Mouse (Mus musculus): ENCODE measurements around the gene Akap6. TPM values are rescaled to one million over a fixed set of nuclear protein-coding genes. Genes with fewer than 3 reads are reported as not detected.
A peak's percentile ranks its signal among the peaks of the same experiment; 100 is the strongest.

Akap6 gene
- total and polyA plus RNA-seq, 3 experiments, result not detected

DNA sequence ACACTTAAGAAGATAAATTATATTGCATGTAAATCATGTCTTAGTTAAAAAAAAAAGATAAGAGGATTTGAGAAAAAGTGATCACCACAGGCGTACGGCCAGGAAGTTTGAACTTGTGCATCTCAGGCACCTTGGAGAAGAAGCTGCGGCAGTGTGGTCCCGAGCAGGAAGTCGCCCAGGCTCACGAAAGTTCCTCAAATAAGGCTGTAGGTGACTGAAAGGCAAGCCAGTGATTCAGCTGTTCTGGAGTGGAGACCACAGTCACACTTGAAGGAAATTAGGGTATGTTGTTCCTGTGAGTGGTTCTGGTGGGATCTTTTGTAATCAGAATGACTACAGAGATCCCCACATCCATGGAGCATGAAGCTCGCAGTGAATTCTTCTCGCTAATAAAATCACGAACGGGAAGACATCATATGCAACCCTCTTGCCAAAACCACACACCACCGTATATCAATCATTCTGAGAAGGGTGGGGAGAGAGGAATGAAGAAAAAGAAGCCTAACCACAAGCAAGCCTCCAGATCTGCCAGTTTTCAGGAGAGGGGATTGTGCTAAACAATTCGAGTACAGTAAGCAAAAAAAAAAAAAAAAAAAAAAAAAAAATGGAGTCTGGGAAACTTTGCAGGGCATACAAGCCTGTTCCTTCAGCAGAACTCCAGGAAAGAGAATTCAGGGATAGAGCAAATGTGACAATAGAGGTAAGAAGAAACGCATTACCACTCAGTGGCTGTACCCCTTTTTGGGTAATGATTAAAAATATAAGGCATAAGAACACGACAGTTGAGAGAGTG, 130.0 kb downstream of the Akap6 start:
- 0 out of 4 replicates have a peak, but pooled peaks cover 0 to 2% of the 10 kb centered on the region in 2 experiments for H3K27me3 ChIP-seq (ENCODE audit: control insufficient read depth in 1 of 2, insufficient read depth in 2 of 2, low read length in 2 of 2)
- H3K79me2 ChIP-seq (ENCODE audit: control insufficient read depth, insufficient read depth, low read length, poor library complexity), result no peaks in the 10 kb centered on the region
- H3K9ac ChIP-seq (ENCODE audit: control insufficient read depth, low read depth, low read length, poor library complexity, severe bottlenecking), result no peak overlapping the region
- no peak overlapping the region for H3K27ac ChIP-seq (ENCODE audit: control insufficient read depth, low read depth, low read length)
- H3K4me3 ChIP-seq (ENCODE audit: control insufficient read depth in 1 of 2, insufficient read depth in 1 of 2, low read depth in 2 of 2, low read length in 2 of 2), result no peak overlapping the region
- peak; percentile 38; the same call in 1 of the 2 replicates for TF ChIP-seq RCOR1 (IDR thresholded peaks at IDR 0.05; ENCODE audit: low read depth, low read length)
- TF ChIP-seq E2F4 (IDR thresholded peaks at IDR 0.05; ENCODE audit: borderline replicate concordance, low read depth, low read length), result no peak
- TF ChIP-seq ZNF384 (IDR thresholded peaks at IDR 0.05; ENCODE audit: low read depth, low read length), result peak; percentile 26; the same call in 1 of the 2 replicates
- peak; percentile 63 for DNase-seq (ENCODE audit: low read depth, low spot score)
- H3K4me1 ChIP-seq (ENCODE audit: control insufficient read depth in 1 of 2, insufficient read depth in 2 of 2, low read length in 2 of 2), result peaks cover 0 to 5% of the 10 kb centered on the region in 2 experiments; a peak in 1 of 4 replicates
- no peaks in the 10 kb centered on the region for H3K9me3 ChIP-seq (replicated peaks; ENCODE audit: insufficient read depth, low read length)
- H3K36me3 ChIP-seq (ENCODE audit: control insufficient read depth in 1 of 2, insufficient read depth in 2 of 2, low read length in 2 of 2), result no peaks in the 10 kb centered on the region

DNA sequence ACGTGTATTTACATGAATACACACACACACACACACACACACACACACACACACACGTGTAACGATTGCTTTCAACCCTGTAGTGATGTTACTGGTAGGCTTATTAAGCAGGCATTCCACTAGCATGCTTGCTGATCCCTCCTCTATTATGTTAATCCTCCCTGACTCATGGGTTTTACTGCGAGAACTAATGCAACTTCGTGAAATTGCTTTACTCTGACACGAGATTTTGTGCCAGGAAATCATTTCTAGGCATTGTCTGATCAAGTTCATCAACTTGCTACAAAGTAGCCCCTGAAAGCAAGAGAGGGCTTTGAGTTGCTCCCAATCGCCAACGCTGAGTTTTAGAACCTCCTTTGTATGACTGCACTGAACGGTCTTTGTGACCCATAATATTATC, 132.6 kb downstream of the Akap6 start:
- Histone ChIP-seq H3K4me1 (ENCODE audit: control insufficient read depth in 1 of 2, insufficient read depth in 2 of 2, low read length in 2 of 2) (peaks cover 0 to 5% of the 10 kb centered on the region in 2 experiments; a peak in 1 of 4 replicates), H3K4me3 (ENCODE audit: control insufficient read depth in 1 of 2, insufficient read depth in 1 of 2, low read depth in 2 of 2, low read length in 2 of 2) (no peak overlapping the region), H3K79me2 (ENCODE audit: control insufficient read depth, insufficient read depth, low read length, poor library complexity) (no peaks in the 10 kb centered on the region), H3K36me3 (ENCODE audit: control insufficient read depth in 1 of 2, insufficient read depth in 2 of 2, low read length in 2 of 2) (no peaks in the 10 kb centered on the region), H3K9me3 (replicated peaks; ENCODE audit: insufficient read depth, low read length) (no peaks in the 10 kb centered on the region), H3K9ac (ENCODE audit: control insufficient read depth, low read depth, low read length, poor library complexity, severe bottlenecking) (no peak overlapping the region), H3K27ac (ENCODE audit: control insufficient read depth, low read depth, low read length) (no peak overlapping the region), H3K27me3 (ENCODE audit: control insufficient read depth in 1 of 2, insufficient read depth in 2 of 2, low read length in 2 of 2) (peaks cover 0 to 2% of the 10 kb centered on the region in 2 experiments; a peak in 1 of 4 replicates)
- no peak for TF ChIP-seq RCOR1 (IDR thresholded peaks at IDR 0.05; ENCODE audit: low read depth, low read length)
- TF ChIP-seq MEF2A (IDR thresholded peaks at IDR 0.05; ENCODE audit: extremely low read depth, insufficient replicate concordance, low read depth, low read length, poor library complexity, severe bottlenecking), result no peak
- TF ChIP-seq USF2 (IDR thresholded peaks at IDR 0.05; ENCODE audit: borderline replicate concordance in 1 of 2, insufficient read depth in 1 of 2, low read depth in 1 of 2, low read length in 2 of 2), result no peak
- TF ChIP-seq TAL1 (IDR thresholded peaks at IDR 0.05; ENCODE audit: low read length), result no peak
- TF ChIP-seq MYC (IDR thresholded peaks at IDR 0.05; ENCODE audit: low read depth, low read length), result no peak
- TF ChIP-seq NELFE (IDR thresholded peaks at IDR 0.05; ENCODE audit: low read depth, low read length), result no peak
- no peak for TF ChIP-seq CHD2 (IDR thresholded peaks at IDR 0.05; ENCODE audit: low read length)
- TF ChIP-seq EP300 (IDR thresholded peaks at IDR 0.05; ENCODE audit: low read depth in 1 of 2, low read length in 2 of 2), result no peak
- no peak for TF ChIP-seq SIN3A (IDR thresholded peaks at IDR 0.05; ENCODE audit: low read length)
- no peak for TF ChIP-seq ELF1 (IDR thresholded peaks at IDR 0.05; ENCODE audit: low read depth, low read length)
- no peak for TF ChIP-seq GABPA (IDR thresholded peaks at IDR 0.05; ENCODE audit: low read depth, low read length)
- TF ChIP-seq RAD21 (IDR thresholded peaks at IDR 0.05; ENCODE audit: low read depth, low read length), result no peak
- TF ChIP-seq NRF1 (IDR thresholded peaks at IDR 0.05; ENCODE audit: insufficient read depth, low read depth, low read length, poor library complexity, severe bottlenecking), result no peak
- no peak for DNase-seq (ENCODE audit: low read depth, low spot score)
